Mouse (Mus musculus) liver, adult 2 months (tissue): ENCODE measurements around the gene Bcar3. TPM values are rescaled to one million over a fixed set of nuclear protein-coding genes. Genes with fewer than 3 reads are reported as not detected.
A peak's percentile ranks its signal among the peaks of the same experiment; 100 is the strongest.

Experiments used
- DNase-seq: peaks from one replicate; pipeline ENCODE4 v3.0.0-alpha.2; 2011; ENCODE audit warnings: low read depth, low spot score; ENCODE audit errors: extremely low read depth
- H3K27ac ChIP-seq: fragments of 200-500 bp; replicated peaks from 2 replicates; pipeline ENCODE4 v1.5.1; 2012; ENCODE audit warnings: low read depth, mild to moderate bottlenecking, control low read depth, inconsistent platforms, low read length; ENCODE audit not compliant: insufficient read depth
- H3K27me3 ChIP-seq: fragments of 200-500 bp; 2 replicates; pipeline ENCODE4 v1.6.1; 2012; ENCODE audit warnings: mild to moderate bottlenecking, moderate library complexity, low read length, inconsistent platforms; ENCODE audit not compliant: control insufficient read depth, insufficient read depth
- H3K36me3 ChIP-seq: fragments of 200-500 bp; 2 replicates; pipeline ENCODE4 v1.6.1; 2012; ENCODE audit warnings: low read length, inconsistent platforms; ENCODE audit not compliant: control insufficient read depth, insufficient read depth
- H3K4me1 ChIP-seq: fragments of 200-500 bp; 2 replicates; pipeline ENCODE4 v1.6.1; 2011; ENCODE audit warnings: low read length; ENCODE audit not compliant: control insufficient read depth, insufficient read depth
- H3K4me3 ChIP-seq: fragments of 200-500 bp; 2 replicates; pipeline ENCODE4 v1.5.1; 2011; ENCODE audit warnings: low read depth, mild to moderate bottlenecking, control low read depth, low read length, moderate library complexity; ENCODE audit not compliant: insufficient read depth
- H3K79me2 ChIP-seq: fragments of 200-500 bp; 2 replicates; pipeline ENCODE4 v1.6.1; 2012; ENCODE audit warnings: inconsistent platforms, mild to moderate bottlenecking, low read length, moderate library complexity; ENCODE audit not compliant: control insufficient read depth, insufficient read depth
- H3K9ac ChIP-seq: fragments of 200-500 bp; 2 replicates; pipeline ENCODE4 v1.6.1; 2012; ENCODE audit warnings: low read depth, mild to moderate bottlenecking, control low read depth, inconsistent platforms, low read length
- CTCF ChIP-seq: fragments of 200-500 bp; IDR thresholded peaks from 2 replicates; pipeline ENCODE4 v1.5.1; 2011; ENCODE audit warnings: low read depth, low read length, control low read depth
- POLR2A ChIP-seq: fragments of 200-500 bp; IDR thresholded peaks from 2 replicates; pipeline ENCODE4 v1.6.1; 2011; ENCODE audit warnings: low read length, control low read depth; ENCODE audit not compliant: insufficient read depth; ENCODE audit errors: extremely low read depth
- WGBS: fragments of 180-500 bp; shearing (Covaris S2); methylation state at CpG from one replicate; pipeline ENCODE4 v1.1.7; 2018; 5-methylcytosine and 5-hydroxymethylcytosine counted together
- polyA plus RNA-seq: library from polyadenylated mRNA; depleted of rRNA; stranded (reverse); fragments of >200 nt; gene quantifications from 2 replicates; pipeline ENCODE4 v1.2.3, GENCODE M21; 2012
- total RNA-seq: library from RNA; depleted of rRNA; stranded (reverse); fragments of >200 nt; gene quantifications from 2 replicates; pipeline ENCODE4 v1.2.3, GENCODE M21; 2014

Bcar3 gene
- total and polyA plus RNA-seq, 2 experiments = 44.4 to 45.5 TPM

DNA sequence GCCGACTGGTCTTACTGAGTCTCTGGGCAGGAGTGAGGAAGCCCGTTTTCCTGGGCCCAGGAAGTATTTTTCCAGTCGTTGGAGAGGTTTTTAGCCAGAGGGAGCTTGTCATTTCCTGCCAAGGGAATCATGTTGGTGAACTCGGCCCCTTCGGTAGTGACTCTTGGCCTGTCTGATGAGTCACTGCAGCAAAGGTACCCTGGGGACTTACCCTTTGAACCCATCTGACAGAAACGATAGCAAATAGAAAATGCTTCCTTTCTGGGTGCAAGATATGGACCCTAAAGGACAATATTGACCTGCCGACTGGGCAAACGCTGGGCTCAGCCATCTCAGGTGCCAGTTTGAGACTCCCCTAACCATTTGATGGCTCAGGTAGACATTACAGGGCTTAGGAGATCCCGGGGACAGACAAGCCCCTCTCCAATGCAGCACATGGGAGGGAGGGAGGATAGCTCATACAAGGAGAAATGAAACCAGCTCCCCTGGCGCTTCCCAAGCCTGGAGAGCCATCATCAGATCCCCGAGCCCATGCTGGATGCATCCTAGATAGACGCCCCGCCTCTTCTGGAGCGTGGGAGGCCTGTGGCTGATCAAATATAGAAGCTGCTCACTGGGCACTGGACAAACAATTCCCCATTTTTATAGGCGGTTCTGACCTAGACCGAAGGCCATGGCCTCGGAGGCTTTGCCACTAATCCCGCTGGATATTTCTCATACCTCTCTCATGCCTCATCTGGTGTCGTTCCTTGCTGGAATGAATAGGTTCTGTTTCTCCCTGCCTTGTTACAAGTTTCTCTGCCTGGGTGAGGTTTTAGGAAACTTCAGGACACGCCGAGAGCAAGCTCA is 188.2 kb downstream of the Bcar3 start:
- Histone ChIP-seq H3K36me3 (no peaks in the 10 kb centered on the region), H3K27me3 (no peaks in the 10 kb centered on the region), H3K27ac (peak overlapping the region; percentile 92), H3K4me3 (peak overlapping the region; percentile 5; the same call in 1 of the 2 replicates), H3K79me2 (peaks cover 14% of the 10 kb centered on the region; the same call in 1 of the 2 replicates), H3K9ac (peak overlapping the region; percentile 57), H3K4me1 (peaks cover 20% of the 10 kb centered on the region)
- 15% methylated on average over 21 of the region's 21 CpGs for WGBS
- TF ChIP-seq CTCF (no peak), POLR2A (no peak)
- peak; percentile 95 for DNase-seq

DNA sequence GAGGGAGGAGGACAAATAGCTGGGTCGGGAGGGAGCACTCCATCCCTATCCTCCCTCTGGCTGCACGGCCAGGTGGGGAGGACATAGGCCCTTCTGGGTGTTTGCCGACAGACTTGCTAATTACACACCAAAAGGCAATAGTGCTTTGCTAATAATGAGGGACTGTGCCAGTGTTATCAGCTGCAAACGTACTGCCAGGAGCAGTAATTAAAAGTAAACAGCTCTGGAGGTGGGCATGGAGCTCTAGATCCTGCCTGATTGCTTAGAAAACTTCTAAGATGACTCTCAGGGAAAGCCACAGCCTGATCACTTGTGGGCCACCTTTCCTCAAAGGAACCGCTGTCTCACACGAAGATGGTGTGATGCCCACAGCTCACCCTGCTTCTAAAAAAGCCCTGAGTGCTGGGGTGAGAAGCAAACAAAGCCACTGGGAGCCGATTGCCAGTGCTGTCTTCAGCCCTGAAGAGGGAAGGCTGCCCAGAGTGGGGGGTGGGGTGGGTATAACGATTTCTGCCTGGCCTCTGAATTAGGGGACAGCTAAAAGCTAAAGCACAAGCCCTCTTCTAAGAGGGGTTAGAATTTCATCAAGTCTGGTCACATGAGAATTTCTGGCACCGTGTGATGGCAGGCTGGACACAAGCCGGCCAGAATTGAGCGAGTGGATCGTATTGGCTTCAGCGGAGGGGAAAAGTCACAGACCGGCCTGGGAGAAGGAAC is 189.3 kb downstream of the Bcar3 start:
- peaks cover 29% of the 10 kb centered on the region for H3K4me1 ChIP-seq
- 26% methylated on average over 14 of the region's 14 CpGs for WGBS
- peak; percentile 96 for DNase-seq
- no peaks in the 10 kb centered on the region for H3K36me3 ChIP-seq
- peak overlapping the region; percentile 67 for H3K4me3 ChIP-seq
- peaks cover 20% of the 10 kb centered on the region for H3K79me2 ChIP-seq
- H3K27me3 ChIP-seq = no peaks in the 10 kb centered on the region
- no peak for TF ChIP-seq CTCF
- 0 out of 2 replicates have a peak, but pooled peaks have one; percentile 44 for TF ChIP-seq POLR2A
- H3K9ac ChIP-seq = peak overlapping the region; percentile 67
- H3K27ac ChIP-seq = peak overlapping the region; percentile 92

DNA sequence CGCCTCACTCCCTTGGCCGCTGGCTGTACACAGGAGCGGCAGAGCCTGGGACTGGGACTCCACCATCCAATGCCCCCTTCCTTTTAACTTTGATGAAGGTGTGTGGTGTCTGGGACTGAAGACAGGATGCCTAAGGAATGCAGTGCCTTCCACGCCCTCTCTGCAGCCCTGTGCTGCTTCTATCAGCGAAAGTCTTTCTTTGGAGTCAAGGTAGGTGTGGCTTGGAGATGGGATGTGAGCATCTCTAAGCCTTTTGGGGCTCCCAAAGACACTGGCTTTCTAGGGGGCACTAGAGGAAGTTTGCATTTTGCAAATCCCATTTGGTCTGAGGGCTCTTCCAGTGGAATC is 189.8 kb downstream of the Bcar3 start:
- Histone ChIP-seq H3K9ac (peak overlapping the region; percentile 67), H3K36me3 (no peaks in the 10 kb centered on the region), H3K79me2 (peaks cover 25% of the 10 kb centered on the region), H3K4me3 (peak overlapping the region; percentile 67), H3K4me1 (peaks cover 33% of the 10 kb centered on the region), H3K27me3 (no peaks in the 10 kb centered on the region), H3K27ac (peak overlapping the region; percentile 92)
- 24% methylated on average over 5 of the region's 5 CpGs for WGBS
- no peak for TF ChIP-seq POLR2A
- no peak for TF ChIP-seq CTCF
- no peak for DNase-seq

DNA sequence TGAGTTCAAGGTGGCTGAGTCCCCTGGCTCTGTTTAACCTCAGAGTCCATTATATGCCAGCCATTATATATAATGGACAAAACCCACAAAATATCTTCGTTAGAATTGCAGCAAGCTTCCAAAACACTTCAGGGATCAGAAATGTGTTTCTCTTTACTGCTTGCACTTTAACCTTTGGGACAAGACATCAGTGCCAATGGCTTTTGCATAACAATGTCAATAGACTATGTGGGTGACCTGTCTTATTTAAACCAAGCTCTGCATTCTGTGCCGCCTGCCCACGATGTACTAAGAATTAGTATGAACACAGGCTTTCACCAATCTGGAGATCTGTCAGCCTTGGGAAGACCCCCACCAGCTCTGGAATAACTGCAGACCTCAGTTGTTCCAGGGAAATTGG is 190.4 kb downstream of the Bcar3 start:
- TF ChIP-seq CTCF (no peak), POLR2A (no peak)
- Histone ChIP-seq H3K27me3 (no peaks in the 10 kb centered on the region), H3K4me1 (peaks cover 33% of the 10 kb centered on the region), H3K9ac (peak overlapping the region; percentile 68), H3K36me3 (no peaks in the 10 kb centered on the region; the same call in 1 of the 2 replicates), H3K4me3 (peak overlapping the region; percentile 67), H3K27ac (peak overlapping the region; percentile 92), H3K79me2 (peaks cover 31% of the 10 kb centered on the region)
- DNase-seq = peak; percentile 93
- 19% methylated on average over 3 of the region's 3 CpGs for WGBS

DNA sequence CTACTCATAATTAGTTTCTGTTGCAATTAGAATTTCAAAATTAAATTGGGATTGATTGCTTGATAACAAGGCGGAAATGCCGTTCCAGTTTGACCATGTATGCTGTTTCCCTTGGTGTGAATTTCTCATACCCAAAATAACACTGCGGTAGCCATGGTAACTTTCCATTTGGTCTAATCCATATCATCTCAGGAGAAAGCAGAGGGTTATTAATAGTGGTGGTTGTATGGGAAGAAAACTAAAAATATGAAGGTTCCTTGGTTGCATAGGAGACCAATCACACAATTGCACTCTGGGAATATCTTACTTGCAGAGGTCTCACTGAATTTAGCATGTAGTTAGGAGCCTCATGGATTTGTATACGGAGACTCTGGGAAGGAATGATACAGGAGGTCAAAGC is 191.8 kb downstream of the Bcar3 start:
- WGBS = 85% methylated on average over 4 of the region's 4 CpGs
- Histone ChIP-seq H3K27me3 (no peaks in the 10 kb centered on the region), H3K9ac (no peak overlapping the region), H3K79me2 (peaks cover 36% of the 10 kb centered on the region), H3K36me3 (no peaks in the 10 kb centered on the region; the same call in 1 of the 2 replicates), H3K27ac (no peak overlapping the region), H3K4me3 (no peak overlapping the region), H3K4me1 (peaks cover 33% of the 10 kb centered on the region)
- TF ChIP-seq POLR2A = no peak
- TF ChIP-seq CTCF = no peak
- no peak for DNase-seq
